Mouse (Mus musculus) thymus, adult 2 months (tissue): ENCODE measurements around the gene Ints11. TPM values are rescaled to one million over a fixed set of nuclear protein-coding genes. Genes with fewer than 3 reads are reported as not detected.

Experiments used
- DNase-seq: peaks from one replicate; pipeline ENCODE4 v3.0.0; 2021
- H3K27ac ChIP-seq: fragments of 200-500 bp; 2 replicates; pipeline ENCODE4 v1.5.1; 2012; ENCODE audit warnings: low read length, control low read depth; ENCODE audit not compliant: control insufficient read depth, insufficient read depth
- H3K27me3 ChIP-seq: fragments of 200-500 bp; 2 replicates; pipeline ENCODE4 v1.6.1; 2012; ENCODE audit warnings: mild to moderate bottlenecking, low read length, moderate library complexity, mixed read lengths; ENCODE audit not compliant: control insufficient read depth, insufficient read depth
- H3K36me3 ChIP-seq: fragments of 200-500 bp; 2 replicates; pipeline ENCODE4 v1.6.1; 2012; ENCODE audit warnings: mild to moderate bottlenecking, low read length, moderate library complexity; ENCODE audit not compliant: control insufficient read depth, insufficient read depth
- H3K4me1 ChIP-seq: fragments of 200-500 bp; replicated peaks from 2 replicates; pipeline ENCODE4 v1.6.1; 2012; ENCODE audit warnings: low read length; ENCODE audit not compliant: control insufficient read depth, insufficient read depth
- H3K4me3 ChIP-seq: fragments of 200-500 bp; 2 replicates; pipeline ENCODE4 v1.5.1; 2012; ENCODE audit warnings: mild to moderate bottlenecking, low read length, control low read depth, moderate library complexity; ENCODE audit not compliant: control insufficient read depth, insufficient read depth
- CTCF ChIP-seq: fragments of 200-500 bp; IDR thresholded peaks from 2 replicates; pipeline ENCODE4 v1.5.1; 2012; ENCODE audit warnings: mild to moderate bottlenecking, control low read depth, low read length, moderate library complexity, borderline replicate concordance; ENCODE audit not compliant: control insufficient read depth, poor library complexity, insufficient read depth; ENCODE audit errors: extremely low read depth
- POLR2A ChIP-seq: fragments of 200-500 bp; IDR thresholded peaks from 2 replicates; pipeline ENCODE4 v1.6.1; 2012; ENCODE audit warnings: mild to moderate bottlenecking, low read length, control low read depth, moderate library complexity; ENCODE audit not compliant: control insufficient read depth, poor library complexity, insufficient read depth; ENCODE audit errors: extremely low read depth
- WGBS: fragments of 180-500 bp; shearing (Covaris S2); methylation state at CpG from one replicate; pipeline ENCODE4 v1.1.7; 2018; 5-methylcytosine and 5-hydroxymethylcytosine counted together
- polyA plus RNA-seq: library from polyadenylated mRNA; depleted of rRNA; stranded (reverse); fragments of >200 nt; gene quantifications from 2 replicates; pipeline ENCODE4 v1.2.3, GENCODE M21; 2012

Ints11 gene
- polyA plus RNA-seq, 1 experiment = 107 TPM

DNA sequence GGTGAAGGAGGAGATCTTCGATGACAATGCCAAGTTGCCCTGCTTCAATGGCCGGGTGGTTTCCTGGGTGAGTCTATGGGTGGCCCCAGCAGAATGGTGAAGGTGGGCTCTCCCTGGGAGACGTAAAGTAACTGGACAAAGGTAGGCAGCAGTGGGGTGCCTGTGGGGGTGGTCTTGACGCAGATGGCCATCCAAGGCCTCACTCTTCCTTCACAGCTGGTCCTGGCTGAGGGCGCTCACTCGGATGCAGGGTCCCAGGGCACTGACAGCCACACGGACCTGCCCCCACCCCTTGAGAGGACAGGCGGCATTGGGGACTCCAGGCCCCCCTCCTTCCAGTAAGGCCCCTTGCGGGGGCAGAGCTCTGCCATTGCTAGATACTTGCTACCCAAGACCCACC is 15.9 kb upstream of the Ints11 start:
- 97% methylated on average over 9 of the region's 9 CpGs for WGBS

DNA sequence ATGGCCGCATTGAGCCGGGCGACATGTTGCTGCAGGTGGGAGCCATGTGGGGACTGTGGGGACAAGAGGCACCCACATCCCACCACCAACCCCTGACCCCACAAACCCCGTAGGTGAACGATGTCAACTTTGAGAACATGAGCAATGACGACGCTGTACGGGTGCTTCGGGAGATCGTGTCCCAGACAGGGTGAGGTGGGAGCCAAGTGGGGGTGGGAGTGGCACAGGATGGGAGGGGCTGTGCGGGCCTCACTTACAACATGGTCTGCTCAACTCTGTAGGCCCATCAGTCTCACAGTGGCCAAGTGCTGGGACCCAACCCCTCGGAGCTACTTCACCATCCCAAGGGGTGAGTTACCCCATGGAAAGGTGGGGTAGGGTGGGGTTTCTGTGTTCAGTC is 14.4 kb upstream of the Ints11 start:
- DNase-seq = no peak
- Histone ChIP-seq H3K27ac (no peak overlapping the region), H3K4me1 (no peaks in the 10 kb centered on the region), H3K4me3 (no peak overlapping the region), H3K27me3 (no peaks in the 10 kb centered on the region), H3K36me3 (no peaks in the 10 kb centered on the region)
- TF ChIP-seq CTCF = no peak
- TF ChIP-seq POLR2A = no peak
- 98% methylated on average over 12 of the region's 12 CpGs for WGBS

More for the DNA sequence above, 15.9 kb upstream of the Ints11 start:
- H3K4me3 ChIP-seq = no peak overlapping the region
- no peaks in the 10 kb centered on the region for H3K27me3 ChIP-seq
- H3K4me1 ChIP-seq = peaks cover 7% of the 10 kb centered on the region
- H3K36me3 ChIP-seq = no peaks in the 10 kb centered on the region
- TF ChIP-seq CTCF = no peak
- no peak for TF ChIP-seq POLR2A
- H3K27ac ChIP-seq = no peak overlapping the region
- DNase-seq = no peak

DNA sequence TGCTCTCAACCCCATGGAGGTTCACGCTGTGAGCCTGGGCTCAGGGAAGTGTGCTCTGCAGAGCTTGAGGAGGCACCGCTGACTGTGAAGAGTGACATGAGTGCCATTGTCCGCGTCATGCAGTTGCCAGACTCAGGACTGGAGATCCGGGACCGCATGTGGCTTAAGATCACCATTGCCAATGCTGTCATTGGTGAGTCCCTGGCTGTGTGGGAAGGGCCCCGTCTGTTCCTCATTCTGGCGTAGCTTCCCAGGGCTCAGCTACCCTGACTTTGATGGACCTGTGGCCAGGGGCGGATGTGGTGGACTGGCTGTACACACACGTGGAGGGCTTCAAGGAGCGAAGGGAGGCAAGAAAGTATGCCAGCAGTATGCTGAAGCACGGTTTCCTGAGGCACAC is 13.3 kb upstream of the Ints11 start:
- 88% methylated on average over 12 of the region's 12 CpGs for WGBS
- no peak overlapping the region for H3K4me3 ChIP-seq
- H3K36me3 ChIP-seq = no peaks in the 10 kb centered on the region
- DNase-seq = no peak
- H3K4me1 ChIP-seq = no peaks in the 10 kb centered on the region
- no peak for TF ChIP-seq CTCF
- no peak for TF ChIP-seq POLR2A
- no peak overlapping the region for H3K27ac ChIP-seq
- H3K27me3 ChIP-seq = no peaks in the 10 kb centered on the region

DNA sequence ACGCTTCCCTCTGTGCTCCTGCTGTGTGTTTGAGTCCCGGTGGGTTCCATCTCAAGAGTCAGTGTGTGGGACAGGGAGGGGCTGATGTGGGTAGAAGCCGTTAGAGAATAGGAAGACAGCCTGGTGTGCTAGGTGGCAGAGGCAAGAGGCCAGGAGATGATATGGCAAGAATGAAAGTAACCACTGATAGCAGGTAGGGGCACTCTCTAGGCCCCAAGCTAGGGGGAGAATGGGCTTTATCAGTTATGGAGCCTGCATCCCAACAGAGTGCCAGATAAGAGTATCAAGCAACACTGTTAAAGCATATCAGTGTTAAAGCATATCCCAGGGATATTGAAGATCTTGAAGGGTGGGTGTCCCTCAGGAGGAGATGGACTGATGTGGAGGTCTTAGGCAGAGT is 12.5 kb upstream of the Ints11 start:
- H3K36me3 ChIP-seq = no peaks in the 10 kb centered on the region
- no peak for DNase-seq
- TF ChIP-seq POLR2A (no peak), CTCF (no peak)
- 82% methylated on average over 3 of the region's 3 CpGs for WGBS
- H3K27me3 ChIP-seq = no peaks in the 10 kb centered on the region
- H3K4me3 ChIP-seq = no peak overlapping the region
- no peaks in the 10 kb centered on the region for H3K4me1 ChIP-seq
- no peak overlapping the region for H3K27ac ChIP-seq

DNA sequence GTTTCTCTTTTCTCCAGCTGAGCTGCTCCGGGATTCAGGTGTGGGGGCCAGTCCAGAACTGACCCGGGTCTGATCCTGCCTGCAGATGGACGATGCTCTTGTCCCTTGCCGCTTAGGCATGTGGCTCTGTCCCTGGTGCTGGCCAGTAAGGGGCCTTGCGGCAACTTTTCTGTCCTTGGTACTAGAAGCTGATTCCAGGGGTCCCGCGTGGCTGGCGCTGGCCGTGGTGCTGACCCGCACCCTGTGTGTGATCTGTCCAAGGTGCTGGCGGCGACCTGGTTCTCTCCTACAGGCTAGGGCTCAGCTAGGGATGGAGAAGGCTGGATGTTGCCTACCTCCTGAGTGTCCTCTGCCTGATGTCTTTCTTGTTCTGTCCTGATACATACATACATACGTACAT is 10.0 kb upstream of the Ints11 start:
- TF ChIP-seq CTCF = no peak
- TF ChIP-seq POLR2A = no peak
- whole genome bisulfite sequencing = 61% methylated on average over 13 of the region's 13 CpGs
- Histone ChIP-seq H3K4me1 (no peaks in the 10 kb centered on the region), H3K27ac (no peak overlapping the region), H3K4me3 (no peak overlapping the region), H3K36me3 (no peaks in the 10 kb centered on the region), H3K27me3 (no peaks in the 10 kb centered on the region)
- peak; percentile 37 for DNase-seq

DNA sequence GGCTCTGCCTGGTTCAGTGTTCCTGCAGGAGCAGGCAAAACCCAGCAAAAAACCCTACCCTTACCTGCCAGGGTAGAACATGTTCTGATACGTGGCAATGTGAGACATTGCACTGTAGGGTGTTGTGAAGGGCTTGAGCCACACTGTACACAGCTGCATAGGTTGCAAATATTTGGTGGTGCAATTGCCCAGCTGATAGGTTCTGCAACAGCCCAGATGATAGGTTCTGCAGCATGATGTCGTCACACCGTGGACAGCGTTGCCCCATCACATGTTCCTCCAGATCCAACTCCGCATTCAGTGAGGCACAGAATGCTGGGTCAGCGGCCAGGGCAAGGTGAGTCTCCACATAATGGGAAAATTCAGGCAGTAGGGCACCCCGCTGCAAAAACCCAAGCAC is 7.6 kb upstream of the Ints11 start:
- Histone ChIP-seq H3K27me3 (no peaks in the 10 kb centered on the region), H3K36me3 (peaks cover 7% of the 10 kb centered on the region; the same call in 1 of the 2 replicates), H3K4me3 (no peak overlapping the region), H3K27ac (no peak overlapping the region), H3K4me1 (no peaks in the 10 kb centered on the region)
- no peak for DNase-seq
- WGBS = 90% methylated on average over 7 of the region's 7 CpGs
- no peak for TF ChIP-seq CTCF
- no peak for TF ChIP-seq POLR2A

DNA sequence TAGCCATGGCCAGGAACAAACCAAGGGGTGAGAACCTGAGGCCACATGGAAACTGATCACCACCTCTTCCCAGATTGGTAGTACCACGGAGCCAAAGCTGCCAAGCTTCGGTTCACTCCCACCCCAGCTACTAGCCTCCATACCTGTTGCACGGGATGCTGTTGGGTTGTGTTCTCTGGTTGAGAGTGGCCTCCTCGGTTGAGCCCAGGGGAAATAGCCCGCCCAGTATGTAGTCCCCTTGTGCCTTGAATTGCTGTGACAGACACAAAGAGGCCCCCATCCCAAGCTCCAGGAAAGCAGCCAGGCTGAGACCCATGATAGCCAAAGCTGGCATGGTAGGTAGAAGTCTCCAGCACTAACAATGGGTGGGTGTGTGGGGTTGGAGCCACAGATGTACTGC is 6.3 kb upstream of the Ints11 start, which contains the start of gene Tas1r3:
Gene Tas1r3, minus strand, starts transcription at position 362 of the 400 bp plus-strand sequence.
- Histone ChIP-seq H3K4me1 (no peaks in the 10 kb centered on the region), H3K27me3 (no peaks in the 10 kb centered on the region), H3K27ac (no peak within 1 kb of the TSS), H3K36me3 (peaks cover 7% of the 10 kb centered on the region; the same call in 1 of the 2 replicates), H3K4me3 (no peak within 1 kb of the TSS)
- WGBS = 84% methylated on average over 5 of the region's 5 CpGs
- no peak for DNase-seq
- TF ChIP-seq POLR2A = no peak
- TF ChIP-seq CTCF = no peak
